Mouse (Mus musculus) cerebellum, adult 2 months (tissue): ENCODE data around the gene Apela.

ENCODE experiments used
- CTCF ChIP-seq: fragments of 200-500 bp; IDR thresholded peaks from 2 replicates; pipeline ENCODE4 v1.5.1; 2011; ENCODE audit warnings: low read depth, mild to moderate bottlenecking, control low read depth, low read length, moderate library complexity, borderline replicate concordance; ENCODE audit not compliant: insufficient read depth
- POLR2A ChIP-seq: fragments of 200-500 bp; IDR thresholded peaks from 2 replicates; pipeline ENCODE4 v1.6.1; 2011; ENCODE audit warnings: low read length, control low read depth, borderline replicate concordance; ENCODE audit not compliant: insufficient read depth

DNA sequence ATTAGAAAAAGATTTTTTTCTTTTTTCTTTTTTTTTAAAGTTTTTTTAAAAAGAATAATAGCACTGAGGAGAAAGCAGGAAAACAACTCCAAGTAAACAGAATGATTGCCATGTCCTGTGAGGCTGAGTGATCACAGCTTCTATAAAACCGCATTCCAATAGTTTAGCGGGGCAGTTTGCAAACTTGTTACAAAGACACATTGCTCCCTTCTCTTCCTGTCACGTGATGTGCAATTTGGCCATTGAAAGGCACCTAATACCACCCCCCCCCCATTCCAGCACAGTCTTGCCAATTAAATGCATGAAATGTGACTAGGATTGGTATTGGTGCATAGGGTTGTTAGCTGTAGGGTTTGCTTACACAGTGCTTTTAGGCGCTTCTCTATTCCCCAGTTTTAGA is 33.9 kb upstream of the Apela start:
- TF ChIP-seq CTCF: no peak
- TF ChIP-seq POLR2A: no peak
